Mouse (Mus musculus) thymus, postnatal 14 days (tissue): ENCODE measurements at regions not wholly inside any gene's neighbourhood (a gene's known extent, or its start where the extent isn't known, plus 50 kb on each side); places are given as distances from the start of the nearest gene placed in this dataset.
"Not testable (repeated sequence)": the region's sequence is repeated elsewhere in the genome, so short reads cannot be mapped to it uniquely, and the experiment has no call there.

ENCODE experiments used
- DNase-seq: peaks from one replicate; pipeline ENCODE4 v3.0.0; 2021

- DNase-seq: no peak
Measured at GRCm38 (mm10) chr13:52217741-52218140, 313.3 kb downstream of the Diras2 start.

GRCm38 (mm10) chr13:52222315-52223097, 308.6 kb downstream of the Diras2 start:
- DNase-seq: no peak

GRCm38 (mm10) chr13:52223098-52223962, 307.7 kb downstream of the Diras2 start:
- peak; percentile 33 for DNase-seq

DNA sequence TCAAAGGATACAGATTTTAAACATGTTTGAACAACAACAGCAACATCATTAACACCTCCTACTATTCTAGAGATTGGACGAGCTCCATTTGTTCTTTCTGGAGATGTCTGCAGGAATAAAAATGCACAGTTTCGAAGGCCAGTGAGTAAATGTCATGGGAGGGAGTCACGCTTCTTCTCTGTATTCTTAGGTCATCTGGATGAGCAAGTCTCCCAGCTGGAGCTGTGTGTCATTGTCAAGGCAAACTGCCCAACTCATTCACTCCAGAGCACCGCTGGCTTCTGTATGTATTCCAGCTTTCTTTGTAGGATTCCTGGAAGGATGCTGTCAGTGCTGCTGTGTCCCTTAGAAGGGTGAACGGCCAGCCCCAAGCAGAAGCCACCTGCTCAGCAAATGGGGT, 297.1 kb downstream of the Diras2 start:
- no peak for DNase-seq

DNA sequence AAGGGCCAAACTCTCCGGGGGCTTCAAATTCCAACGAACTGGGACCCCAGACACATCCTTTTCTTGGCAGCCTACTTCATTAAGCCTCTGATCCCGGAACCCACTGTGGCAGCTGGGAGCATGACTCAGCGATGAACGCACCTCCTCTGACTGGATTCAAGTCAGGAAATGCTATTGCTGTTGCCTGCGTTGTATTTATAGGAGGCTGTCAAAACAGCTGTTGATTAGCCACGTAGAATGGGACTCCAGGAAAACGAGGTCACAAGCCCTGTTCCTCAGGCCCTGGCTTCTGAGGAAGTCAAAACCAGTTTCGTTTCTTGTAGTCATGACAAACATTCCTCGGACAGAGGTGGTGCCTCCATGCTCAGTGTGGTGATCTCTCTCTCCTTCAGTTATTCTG, 295.0 kb downstream of the Diras2 start:
- peak; percentile 24 for DNase-seq

- no peak for DNase-seq
Measured at GRCm38 (mm10) chr13:52239563-52239962, 291.5 kb downstream of the Diras2 start.

GRCm38 (mm10) chr13:52241761-52242160, 289.3 kb downstream of the Diras2 start:
- DNase-seq: no peak

DNA sequence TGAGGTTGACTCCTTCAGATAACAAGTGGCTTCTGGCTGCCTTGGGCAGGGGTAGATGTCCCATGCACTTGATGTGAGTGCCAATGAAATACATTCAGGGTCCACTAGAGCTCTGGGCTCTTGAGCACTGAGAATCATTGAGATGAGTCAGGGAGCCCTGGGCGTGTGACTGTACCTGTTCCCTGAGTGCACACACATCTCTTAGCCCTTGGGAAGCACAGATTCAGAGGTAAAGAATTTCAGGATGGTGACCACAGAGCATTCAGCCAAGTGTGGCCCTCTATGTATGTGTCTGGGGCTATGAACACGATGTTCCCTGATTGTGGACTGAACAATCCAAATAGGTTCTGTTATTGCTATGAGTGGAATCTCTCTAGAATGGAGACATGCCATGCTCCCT, 281.6 kb downstream of the Diras2 start:
- no peak for DNase-seq

DNA sequence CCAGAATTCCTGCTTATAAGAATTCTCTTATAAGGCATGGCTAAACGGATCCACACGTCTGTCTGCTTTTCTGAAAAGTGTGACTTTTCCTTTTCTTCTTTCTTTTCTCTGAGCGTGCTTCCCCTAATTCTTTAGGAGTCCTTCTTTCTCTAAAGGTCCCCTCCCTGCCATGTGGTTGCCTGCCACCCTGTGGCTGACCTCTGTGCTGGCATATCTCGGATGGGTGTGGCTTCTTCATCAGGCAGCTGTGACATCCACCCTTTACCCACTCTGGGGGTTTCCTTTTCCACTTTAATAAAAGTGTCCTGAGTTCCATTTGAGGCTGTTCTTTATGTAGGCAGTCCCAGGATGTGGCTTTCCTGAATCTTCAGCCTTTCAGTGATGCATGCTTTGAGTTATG, 280.7 kb downstream of the Diras2 start:
- DNase-seq: peak; percentile 33

GRCm38 (mm10) chr13:52252303-52252702, 278.8 kb downstream of the Diras2 start:
- no peak for DNase-seq

- not testable (repeated sequence) for DNase-seq
Measured at GRCm38 (mm10) chr13:52252726-52253125, 278.4 kb downstream of the Diras2 start.

DNA sequence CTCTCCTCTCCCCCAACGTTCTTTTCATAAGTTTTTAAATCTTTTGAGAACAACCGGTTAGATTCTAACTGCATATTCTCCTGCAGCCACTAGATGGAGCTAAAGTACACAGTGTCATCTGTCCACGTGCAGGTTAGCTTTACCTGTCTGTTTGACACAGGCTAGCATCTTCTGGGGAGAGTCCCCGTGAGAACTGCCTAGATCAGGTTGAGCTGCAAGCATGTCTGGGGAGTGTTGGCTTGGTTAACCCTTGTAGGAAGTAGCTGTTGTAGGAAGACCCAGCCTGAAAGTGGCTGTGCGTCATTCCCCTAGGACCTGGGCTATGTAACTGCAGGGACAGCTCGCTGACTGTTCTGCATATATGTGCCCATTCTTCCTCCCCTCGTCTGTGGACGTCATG, 277.9 kb downstream of the Diras2 start:
- peak; percentile 38 for DNase-seq

DNA sequence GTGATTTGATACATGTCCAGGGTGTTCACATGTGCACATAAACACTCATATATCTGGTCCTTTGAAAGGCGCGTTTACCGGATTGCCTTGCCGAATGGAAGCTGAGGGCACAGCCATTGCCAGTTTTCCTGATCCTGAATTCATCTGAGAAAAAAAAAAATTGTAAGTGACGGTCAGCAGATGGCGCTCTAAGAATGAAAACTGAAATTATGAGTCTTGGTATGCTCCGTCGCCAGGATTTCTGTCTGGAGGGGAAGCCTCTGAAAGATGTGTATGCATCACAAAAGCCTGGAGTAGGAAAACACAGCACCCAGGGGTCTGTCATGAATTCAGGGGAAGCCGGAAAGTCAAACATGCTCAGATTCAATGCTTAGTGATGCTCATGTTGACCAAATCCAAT, 276.9 kb downstream of the Diras2 start:
- DNase-seq: peak; percentile 27

DNA sequence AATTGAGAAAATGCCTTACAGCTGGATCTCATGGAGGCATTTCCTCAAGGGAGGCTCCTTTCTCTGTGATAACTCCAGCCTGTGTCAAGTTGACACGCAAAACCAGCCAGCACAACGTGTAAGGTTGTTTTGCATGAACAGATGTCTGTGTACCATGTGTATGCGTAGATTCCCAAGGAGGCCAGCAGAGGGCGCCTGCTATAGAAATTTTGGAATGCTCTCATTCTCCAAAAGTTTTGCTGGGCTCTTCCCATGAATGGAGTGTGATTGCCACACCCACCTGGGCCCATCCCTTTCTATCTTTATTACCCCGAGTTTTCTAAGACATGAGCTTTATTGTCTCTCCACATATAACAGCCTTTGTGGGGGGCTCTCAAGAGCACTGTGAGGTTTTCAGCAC, 275.4 kb downstream of the Diras2 start:
- peak; percentile 26 for DNase-seq

DNA sequence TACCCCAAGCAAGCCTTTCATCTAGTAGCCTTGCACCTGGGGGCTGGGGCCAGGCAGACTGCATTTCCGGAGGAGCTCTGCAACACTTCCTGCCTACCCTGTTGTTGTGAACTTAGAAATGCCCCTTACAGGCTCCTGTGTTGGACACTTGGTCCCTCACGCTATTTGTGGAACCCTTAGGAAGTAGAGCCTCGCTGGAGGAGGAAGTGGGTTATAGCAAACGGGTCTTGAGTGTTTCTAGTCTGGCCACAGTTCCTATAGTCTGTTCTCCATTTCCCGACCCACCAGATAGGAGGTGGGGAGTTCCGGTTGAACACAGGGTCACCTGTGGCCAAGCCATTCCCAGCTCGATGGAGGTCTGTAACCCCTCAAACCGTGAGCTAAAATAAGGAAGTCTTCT, 272.7 kb downstream of the Diras2 start:
- no peak for DNase-seq

DNA sequence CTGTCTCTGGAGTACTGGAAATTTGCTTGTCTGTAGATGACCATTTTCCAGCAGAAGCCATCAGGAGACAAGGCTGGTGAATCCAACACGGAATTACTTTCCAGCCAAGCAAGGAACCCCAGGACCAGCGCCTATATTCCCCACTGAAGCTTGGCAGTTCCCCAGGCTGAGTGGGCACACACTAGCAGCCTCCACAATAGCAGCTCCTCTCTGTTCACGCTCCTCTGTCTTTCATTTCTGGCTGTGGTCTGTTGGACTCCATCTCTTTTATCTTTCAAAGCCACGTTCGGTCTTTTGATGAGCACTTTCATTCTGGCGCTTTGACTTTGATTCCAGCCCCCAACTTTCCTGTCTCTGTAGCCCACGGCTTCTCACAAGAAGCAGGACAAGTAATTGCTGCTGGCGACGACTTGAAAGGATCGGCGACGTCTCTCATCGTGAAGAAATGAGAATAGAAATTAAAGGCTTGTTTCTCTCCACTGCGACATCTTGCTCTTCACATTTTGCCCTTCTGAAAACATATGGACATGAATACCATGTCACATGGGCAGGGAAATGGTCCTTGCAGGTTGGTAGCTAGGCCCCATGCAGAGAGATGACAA, 268.0 kb downstream of the Diras2 start:
- no peak for DNase-seq

DNA sequence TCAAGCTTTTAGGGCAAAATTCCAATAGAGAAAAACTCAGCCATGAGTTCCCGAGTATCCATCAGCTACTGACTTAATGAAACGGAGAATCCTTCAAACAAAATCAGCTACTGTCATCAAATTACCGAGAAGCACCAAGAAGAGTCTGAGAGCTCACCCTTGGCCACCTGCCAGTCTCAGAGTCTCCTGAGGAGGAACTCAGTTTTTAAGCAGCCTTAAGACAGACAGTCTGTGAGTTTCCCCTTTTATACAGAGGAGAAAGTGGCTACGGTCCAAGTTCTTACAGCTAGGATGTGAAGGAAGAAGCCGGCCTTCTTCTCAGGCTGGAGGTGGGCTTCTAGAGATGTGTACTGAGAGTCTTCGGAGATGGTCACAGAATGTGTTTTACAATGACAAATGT, 262.8 kb downstream of the Diras2 start:
- no peak for DNase-seq

DNA sequence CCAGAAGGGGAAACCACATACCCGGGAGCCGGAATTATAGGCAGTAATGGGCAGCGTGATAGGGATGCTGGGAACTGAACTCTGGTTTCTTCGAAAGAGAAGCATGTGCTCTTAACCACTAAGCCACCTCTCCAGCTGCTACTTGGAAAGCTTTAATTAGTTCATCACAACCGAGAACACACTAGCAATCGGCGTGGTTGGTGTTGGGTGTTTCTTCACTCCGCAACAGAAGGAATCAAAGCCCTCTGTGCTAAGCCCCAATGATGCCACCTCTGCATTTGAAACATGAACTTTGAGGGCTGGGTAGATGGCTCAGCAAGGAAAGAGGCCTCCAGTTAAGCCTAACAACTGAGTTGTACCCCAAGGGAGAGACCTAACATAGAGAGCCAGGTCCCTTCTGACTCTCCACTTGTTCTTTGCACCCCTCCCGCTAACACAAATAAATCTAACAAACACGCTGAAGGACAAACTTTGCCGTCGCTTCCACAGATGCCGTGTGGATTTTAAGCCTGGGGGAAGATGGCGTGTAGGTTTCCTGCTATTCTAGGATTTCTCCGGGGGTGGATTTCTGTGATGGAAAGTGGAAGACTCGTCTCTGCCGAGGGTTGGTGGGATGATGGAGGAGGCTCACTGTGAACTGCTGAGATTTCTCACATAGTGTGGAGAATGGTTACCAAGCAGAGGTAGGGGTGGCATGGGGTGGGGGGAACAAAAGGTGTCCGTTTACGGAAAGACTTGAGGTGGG, 257.4 kb downstream of the Diras2 start:
- no peak for DNase-seq

- DNase-seq: no peak
Measured at GRCm38 (mm10) chr13:52275196-52275595, 255.9 kb downstream of the Diras2 start.

- DNase-seq: peak; percentile 76
Measured at GRCm38 (mm10) chr13:52275675-52276074, 255.4 kb downstream of the Diras2 start.

DNA sequence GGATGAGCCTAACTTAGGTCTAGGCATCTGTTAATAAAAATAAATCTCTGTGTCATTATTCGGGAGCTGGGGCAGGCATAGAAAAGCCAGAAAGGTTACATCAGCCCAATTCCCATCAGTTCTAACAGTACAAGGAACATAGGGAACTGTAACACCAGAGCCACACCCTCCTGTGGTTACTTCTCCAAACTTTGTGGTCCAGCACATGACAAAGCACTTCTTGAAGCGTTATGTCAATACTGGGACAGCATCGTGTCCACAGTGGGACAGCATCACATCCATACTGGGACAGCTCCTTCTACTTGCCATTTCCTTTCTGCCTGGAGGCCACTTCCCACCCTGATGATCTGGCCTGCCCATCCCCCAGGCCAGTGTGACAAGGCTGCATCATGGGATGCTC, 253.9 kb downstream of the Diras2 start:
- no peak for DNase-seq

- no peak for DNase-seq
Measured at GRCm38 (mm10) chr13:52278831-52279230, 252.2 kb downstream of the Diras2 start.
